Mouse (Mus musculus): Measurements from ENCODE around the gene Trim14. TPM values are rescaled to one million over a fixed set of nuclear protein-coding genes. Genes with fewer than 3 reads are reported as not detected.
"Not testable (repeated sequence)": the region's sequence is repeated elsewhere in the genome, so short reads cannot be mapped to it uniquely, and the experiment has no call there.

The Trim14 gene
- 1.7 and 2.2 TPM in 2 replicates for polyA plus RNA-seq (2014; fragmentation: Nextera tagmentation; extraction: Ambion mirVana)

- H3K4me2 ChIP-seq (replicated peaks), result peak within 1 kb of the TSS; percentile 58
- peak; percentile 46; the same call in 1 of the 2 replicates for ATAC-seq (ENCODE audit: low FRiP score)
- 1% methylated on average over 46 of the region's 46 CpGs for WGBS
- no peak for DNase-seq (ENCODE audit: low spot score)
- H3K27me3 ChIP-seq (ENCODE audit: control insufficient read depth, insufficient read depth, low read length), result peaks cover 54% of the 10 kb centered on the region
- no peaks in the 10 kb centered on the region for H3K9me3 ChIP-seq (ENCODE audit: control insufficient read depth, low read length)
- H3K36me3 ChIP-seq (replicated peaks; ENCODE audit: control insufficient read depth, insufficient read depth), result no peaks in the 10 kb centered on the region
- H3K27ac ChIP-seq, result no peak within 1 kb of the TSS
- H3K4me3 ChIP-seq (replicated peaks; ENCODE audit: low read length), result peak within 1 kb of the TSS; percentile 39
- peak within 1 kb of the TSS; percentile 50; the same call in 1 of the 2 replicates for H3K9ac ChIP-seq
- 0 out of 2 replicates have a peak, but pooled peaks cover 3% of the 10 kb centered on the region for H3K4me1 ChIP-seq (replicated peaks; ENCODE audit: control insufficient read depth, insufficient read depth, low read length)
These were observed at the start of gene Trim14 for GRCm38 (mm10) chr4:46535840-46536361. Gene Trim14 (minus strand): TSS chr4:46536141.

DNA sequence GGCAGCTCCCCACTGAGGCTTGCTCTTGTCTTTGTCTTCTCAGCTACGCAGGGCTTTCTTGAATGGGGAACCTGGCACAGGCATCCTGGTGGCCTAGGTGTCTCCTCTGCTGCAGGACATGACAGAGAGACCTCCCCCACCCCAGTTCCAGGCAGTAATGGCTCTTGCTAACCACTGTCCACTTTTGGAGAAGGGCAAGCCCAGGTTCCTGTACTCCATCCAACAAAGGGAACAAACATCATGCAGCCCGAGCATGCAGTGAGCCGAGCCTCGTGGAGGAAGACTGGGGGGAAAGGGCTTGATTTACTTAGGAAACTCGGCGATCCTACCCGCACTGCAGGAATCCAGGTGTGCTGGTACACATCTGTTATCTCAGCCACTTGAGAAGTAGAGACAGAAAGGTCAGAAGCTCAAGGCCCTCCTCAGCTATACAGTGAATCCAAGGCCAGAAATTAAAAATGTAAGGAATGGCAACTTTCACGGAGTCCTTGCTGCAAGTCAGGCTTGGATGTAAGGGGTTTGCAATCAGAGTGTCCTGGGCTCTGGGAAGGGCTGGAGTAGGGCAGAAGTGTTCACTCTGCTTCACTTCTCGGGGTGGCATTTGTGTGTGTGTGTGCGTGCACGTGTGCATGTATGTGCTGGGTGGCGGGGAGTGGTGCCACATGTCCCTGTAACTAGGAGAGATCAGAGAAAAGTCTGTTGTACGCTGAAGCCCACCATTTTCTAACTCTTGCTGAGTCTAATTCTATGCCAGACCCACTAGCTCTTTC is 49.3 kb upstream of the Trim14 start:
- Histone ChIP-seq H3K9me3 (ENCODE audit: control insufficient read depth, low read length) (peaks cover 8% of the 10 kb centered on the region; the same call in 1 of the 2 replicates), H3K4me2 (replicated peaks) (no peak overlapping the region), H3K36me3 (replicated peaks; ENCODE audit: control insufficient read depth, insufficient read depth) (no peaks in the 10 kb centered on the region), H3K27ac (no peak overlapping the region), H3K27me3 (ENCODE audit: control insufficient read depth, insufficient read depth, low read length) (no peaks in the 10 kb centered on the region), H3K9ac (no peak overlapping the region), H3K4me3 (replicated peaks; ENCODE audit: low read length) (no peak overlapping the region), H3K4me1 (replicated peaks; ENCODE audit: control insufficient read depth, insufficient read depth, low read length) (no peaks in the 10 kb centered on the region)
- DNase-seq (ENCODE audit: low spot score), result no peak
- ATAC-seq (ENCODE audit: low FRiP score), result no peak
- 76% methylated on average over 13 of the region's 13 CpGs for WGBS

DNA sequence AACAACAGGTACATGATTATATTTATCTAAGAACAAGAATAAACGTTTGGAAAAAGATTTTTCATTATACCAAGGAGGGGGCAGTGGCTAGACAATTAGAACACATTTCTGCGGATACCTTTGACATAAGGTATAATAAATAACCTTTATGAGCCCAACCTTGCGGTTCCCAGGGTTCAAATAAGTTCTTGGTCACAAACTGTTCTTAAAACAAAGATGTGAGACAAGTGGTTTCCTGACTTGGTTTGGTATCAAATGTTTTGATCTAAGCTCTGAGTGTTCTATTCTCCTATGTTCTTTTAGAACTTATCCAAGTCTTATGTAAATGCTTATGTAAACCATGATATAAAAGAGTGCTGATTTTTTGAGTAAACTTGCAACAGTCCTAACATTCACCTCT is 48.6 kb upstream of the Trim14 start:
- 81% methylated on average over 3 of the region's 3 CpGs for WGBS
- not testable (repeated sequence) for H3K4me1 ChIP-seq (replicated peaks; ENCODE audit: control insufficient read depth, insufficient read depth, low read length); DNase-seq (ENCODE audit: low spot score); H3K27me3 ChIP-seq (ENCODE audit: control insufficient read depth, insufficient read depth, low read length); H3K9me3 ChIP-seq (ENCODE audit: control insufficient read depth, low read length); H3K27ac ChIP-seq; H3K4me3 ChIP-seq (replicated peaks; ENCODE audit: low read length); ATAC-seq (ENCODE audit: low FRiP score); H3K4me2 ChIP-seq (replicated peaks); H3K36me3 ChIP-seq (replicated peaks; ENCODE audit: control insufficient read depth, insufficient read depth); H3K9ac ChIP-seq

DNA sequence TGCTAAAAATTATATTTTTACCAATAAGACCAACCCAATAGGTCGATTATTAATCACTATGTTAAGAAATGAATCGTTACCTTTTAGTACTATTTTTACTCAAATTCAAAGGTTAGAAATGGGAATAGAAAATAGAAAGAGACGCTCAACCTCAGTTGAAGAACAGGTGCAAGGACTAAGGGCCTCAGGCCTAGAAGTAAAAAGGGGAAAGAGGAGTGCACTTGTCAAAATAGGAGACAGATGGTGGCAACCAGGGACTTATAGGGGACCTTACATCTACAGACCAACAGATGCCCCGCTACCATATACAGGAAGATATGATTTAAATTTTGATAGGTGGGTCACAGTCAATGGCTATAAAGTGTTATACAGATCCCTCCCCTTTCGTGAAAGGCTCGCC is 48.1 kb upstream of the Trim14 start:
- 100% methylated on average over 2 of the region's 6 CpGs for WGBS
- H3K27me3 ChIP-seq (ENCODE audit: control insufficient read depth, insufficient read depth, low read length); H3K9ac ChIP-seq; ATAC-seq (ENCODE audit: low FRiP score); H3K36me3 ChIP-seq (replicated peaks; ENCODE audit: control insufficient read depth, insufficient read depth); DNase-seq (ENCODE audit: low spot score); H3K4me1 ChIP-seq (replicated peaks; ENCODE audit: control insufficient read depth, insufficient read depth, low read length); H3K9me3 ChIP-seq (ENCODE audit: control insufficient read depth, low read length); H3K27ac ChIP-seq; H3K4me2 ChIP-seq (replicated peaks); H3K4me3 ChIP-seq (replicated peaks; ENCODE audit: low read length): not testable (repeated sequence)

- not testable (repeated sequence) for H3K4me2 ChIP-seq (replicated peaks); H3K4me1 ChIP-seq (replicated peaks; ENCODE audit: control insufficient read depth, insufficient read depth, low read length); H3K9ac ChIP-seq; H3K27me3 ChIP-seq (ENCODE audit: control insufficient read depth, insufficient read depth, low read length); H3K36me3 ChIP-seq (replicated peaks; ENCODE audit: control insufficient read depth, insufficient read depth); ATAC-seq (ENCODE audit: low FRiP score); H3K4me3 ChIP-seq (replicated peaks; ENCODE audit: low read length); H3K27ac ChIP-seq; DNase-seq (ENCODE audit: low spot score)
- peaks cover 19% of the 10 kb centered on the region for H3K9me3 ChIP-seq (ENCODE audit: control insufficient read depth, low read length)
- 89% methylated on average over 9 of the region's 9 CpGs for WGBS
These were observed 46.1 kb upstream of the Trim14 start for GRCm38 (mm10) chr4:46582024-46582423.

GRCm38 (mm10) chr4:46581577-46581976 is 45.6 kb upstream of the Trim14 start:
- not testable (repeated sequence) for DNase-seq (ENCODE audit: low spot score); H3K9ac ChIP-seq; H3K4me2 ChIP-seq (replicated peaks); H3K27ac ChIP-seq; H3K4me3 ChIP-seq (replicated peaks; ENCODE audit: low read length); ATAC-seq (ENCODE audit: low FRiP score); H3K36me3 ChIP-seq (replicated peaks; ENCODE audit: control insufficient read depth, insufficient read depth); H3K4me1 ChIP-seq (replicated peaks; ENCODE audit: control insufficient read depth, insufficient read depth, low read length); H3K27me3 ChIP-seq (ENCODE audit: control insufficient read depth, insufficient read depth, low read length)
- peaks cover 19% of the 10 kb centered on the region for H3K9me3 ChIP-seq (ENCODE audit: control insufficient read depth, low read length)
- 95% methylated on average over 22 of the region's 22 CpGs for WGBS

- not testable (repeated sequence) for H3K4me3 ChIP-seq (replicated peaks; ENCODE audit: low read length); H3K4me1 ChIP-seq (replicated peaks; ENCODE audit: control insufficient read depth, insufficient read depth, low read length); H3K4me2 ChIP-seq (replicated peaks); DNase-seq (ENCODE audit: low spot score); H3K9ac ChIP-seq; H3K27me3 ChIP-seq (ENCODE audit: control insufficient read depth, insufficient read depth, low read length); H3K36me3 ChIP-seq (replicated peaks; ENCODE audit: control insufficient read depth, insufficient read depth); H3K27ac ChIP-seq; ATAC-seq (ENCODE audit: low FRiP score)
- WGBS, result 92% methylated on average over 15 of the region's 15 CpGs
- H3K9me3 ChIP-seq (ENCODE audit: control insufficient read depth, low read length), result peaks cover 19% of the 10 kb centered on the region
These were observed 44.9 kb upstream of the Trim14 start for GRCm38 (mm10) chr4:46580799-46581243.

- 89% methylated on average over 8 of the region's 8 CpGs for WGBS
- H3K27ac ChIP-seq; H3K9ac ChIP-seq; H3K4me3 ChIP-seq (replicated peaks; ENCODE audit: low read length); H3K4me2 ChIP-seq (replicated peaks); H3K27me3 ChIP-seq (ENCODE audit: control insufficient read depth, insufficient read depth, low read length); H3K36me3 ChIP-seq (replicated peaks; ENCODE audit: control insufficient read depth, insufficient read depth); H3K4me1 ChIP-seq (replicated peaks; ENCODE audit: control insufficient read depth, insufficient read depth, low read length); ATAC-seq (ENCODE audit: low FRiP score); DNase-seq (ENCODE audit: low spot score): not testable (repeated sequence)
- H3K9me3 ChIP-seq (ENCODE audit: control insufficient read depth, low read length), result peaks cover 19% of the 10 kb centered on the region
These were observed 42.9 kb upstream of the Trim14 start for GRCm38 (mm10) chr4:46578796-46579346.

GRCm38 (mm10) chr4:46578228-46578627 is 42.3 kb upstream of the Trim14 start:
- DNase-seq (ENCODE audit: low spot score), result no peak
- peaks cover 19% of the 10 kb centered on the region for H3K9me3 ChIP-seq (ENCODE audit: control insufficient read depth, low read length)
- H3K4me1 ChIP-seq (replicated peaks; ENCODE audit: control insufficient read depth, insufficient read depth, low read length), result no peaks in the 10 kb centered on the region
- no peak overlapping the region for H3K27ac ChIP-seq
- no peak overlapping the region for H3K4me3 ChIP-seq (replicated peaks; ENCODE audit: low read length)
- 70% methylated on average over 1 of the region's 1 CpGs for WGBS
- no peak for ATAC-seq (ENCODE audit: low FRiP score)
- no peaks in the 10 kb centered on the region for H3K36me3 ChIP-seq (replicated peaks; ENCODE audit: control insufficient read depth, insufficient read depth)
- no peak overlapping the region for H3K9ac ChIP-seq
- no peaks in the 10 kb centered on the region for H3K27me3 ChIP-seq (ENCODE audit: control insufficient read depth, insufficient read depth, low read length)
- no peak overlapping the region for H3K4me2 ChIP-seq (replicated peaks)
